Mouse (Mus musculus) neural tube, embryonic 13.5 days (tissue): ENCODE results near the gene St6galnac1. TPM values are rescaled to one million over a fixed set of nuclear protein-coding genes. Genes with fewer than 3 reads are reported as not detected.
"Not testable (repeated sequence)": the region's sequence is repeated elsewhere in the genome, so short reads cannot be mapped to it uniquely, and the experiment has no call there.

Experiments
- ATAC-seq: fragments of 200-750 bp; cut with Nextera tagmentation; 2 replicates; pipeline ENCODE4 v1.8.0; 2017; ENCODE audit warnings: low read depth, mild to moderate bottlenecking, moderate TSS enrichment, moderate library complexity
- H3K27ac ChIP-seq: fragments of 300-500 bp; sonication (generic); replicated peaks from 2 replicates; pipeline ENCODE4 v1.5.1; 2015; ENCODE audit warnings: moderate library complexity, mild to moderate bottlenecking, inconsistent platforms
- H3K27me3 ChIP-seq: fragments of 300-500 bp; sonication (generic); 2 replicates; pipeline ENCODE4 v1.6.1; 2015; ENCODE audit warnings: mild to moderate bottlenecking, inconsistent platforms
- H3K36me3 ChIP-seq: fragments of 300-500 bp; sonication (generic); 2 replicates; pipeline ENCODE4 v1.6.1; 2015; ENCODE audit warnings: mild to moderate bottlenecking, inconsistent platforms
- H3K4me1 ChIP-seq: fragments of 300-500 bp; sonication (generic); replicated peaks from 2 replicates; pipeline ENCODE4 v1.6.1; 2015; ENCODE audit warnings: inconsistent platforms
- H3K4me2 ChIP-seq: fragments of 300-500 bp; sonication (generic); 2 replicates; pipeline ENCODE4 v1.6.1; 2015; ENCODE audit warnings: inconsistent platforms, mild to moderate bottlenecking, moderate library complexity
- H3K4me3 ChIP-seq: fragments of 300-500 bp; sonication (generic); 2 replicates; pipeline ENCODE4 v1.5.1; 2015; ENCODE audit warnings: mild to moderate bottlenecking, inconsistent platforms
- H3K9ac ChIP-seq: fragments of 300-500 bp; sonication (generic); 2 replicates; pipeline ENCODE4 v1.6.1; 2015; ENCODE audit warnings: moderate library complexity, mild to moderate bottlenecking, inconsistent platforms
- H3K9me3 ChIP-seq: fragments of 300-500 bp; sonication (generic); 2 replicates; pipeline ENCODE4 v1.6.1; 2016; ENCODE audit warnings: inconsistent platforms
- WGBS: fragments of 180-500 bp; shearing (Covaris S2); methylation state at CpG from one replicate; pipeline ENCODE4 v1.1.7; 2015; 5-methylcytosine and 5-hydroxymethylcytosine counted together
- polyA plus RNA-seq: library from polyadenylated mRNA; unstranded; fragments of >200 nt; fragmentation: Nextera tagmentation; extraction: Ambion mirVana; gene quantifications from 2 replicates; pipeline ENCODE4 v1.2.1, GENCODE M21; 2015

The St6galnac1 gene
- polyA plus RNA-seq, 1 experiment from 2014 or later: not detected

DNA sequence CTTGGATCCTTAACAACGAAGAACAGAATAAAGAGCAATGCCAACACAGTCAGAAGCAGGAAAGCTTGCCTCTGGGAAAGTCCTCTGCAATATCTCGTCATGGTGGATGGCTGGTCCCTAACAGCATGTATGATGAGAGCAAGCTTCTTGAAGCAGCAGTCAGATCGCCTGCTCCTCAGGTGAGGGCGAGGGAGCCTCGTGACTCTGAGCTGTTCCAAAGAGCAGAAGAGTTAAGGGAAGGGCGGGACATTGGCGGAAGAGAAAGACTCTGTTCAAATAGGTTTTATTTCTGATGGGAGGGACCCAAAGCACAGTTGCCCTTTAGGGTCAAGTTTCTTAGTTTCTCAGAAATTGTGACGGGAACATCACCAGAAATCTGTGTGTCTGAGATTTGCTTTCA, 25.6 kb downstream of the St6galnac1 start:
- 83% methylated on average over 8 of the region's 8 CpGs for WGBS
- H3K4me1 ChIP-seq: no peaks in the 10 kb centered on the region
- no peak overlapping the region for H3K4me2 ChIP-seq
- no peak for ATAC-seq
- H3K9ac ChIP-seq: no peak overlapping the region
- H3K36me3 ChIP-seq: no peaks in the 10 kb centered on the region
- no peak overlapping the region for H3K27ac ChIP-seq
- no peaks in the 10 kb centered on the region for H3K9me3 ChIP-seq
- H3K27me3 ChIP-seq: no peaks in the 10 kb centered on the region
- no peak overlapping the region for H3K4me3 ChIP-seq

DNA sequence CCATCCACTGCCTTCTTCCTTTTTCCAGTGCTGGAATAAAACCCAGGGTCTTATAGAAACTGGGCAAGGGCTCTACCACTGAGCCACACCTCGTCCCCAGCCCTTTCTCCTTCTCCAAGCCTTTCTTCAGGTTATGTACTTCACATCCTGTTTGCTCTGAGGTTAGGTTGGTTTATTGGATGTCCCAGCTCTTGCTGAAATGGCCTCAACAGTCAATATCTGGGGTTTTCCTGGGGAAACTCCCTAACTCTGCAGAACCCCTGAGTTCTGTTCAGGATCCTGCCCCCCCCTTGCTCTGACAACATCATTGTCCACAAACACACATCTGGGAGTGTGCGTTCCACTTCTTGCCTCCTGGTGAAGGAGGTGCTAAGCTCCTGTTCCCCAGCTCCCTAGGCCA, 26.6 kb downstream of the St6galnac1 start:
- H3K9me3 ChIP-seq, H3K4me2 ChIP-seq, H3K36me3 ChIP-seq, H3K27ac ChIP-seq, H3K4me3 ChIP-seq, H3K4me1 ChIP-seq, ATAC-seq, H3K9ac ChIP-seq, H3K27me3 ChIP-seq: not testable (repeated sequence)
- 74% methylated on average over 2 of the region's 2 CpGs for WGBS

DNA sequence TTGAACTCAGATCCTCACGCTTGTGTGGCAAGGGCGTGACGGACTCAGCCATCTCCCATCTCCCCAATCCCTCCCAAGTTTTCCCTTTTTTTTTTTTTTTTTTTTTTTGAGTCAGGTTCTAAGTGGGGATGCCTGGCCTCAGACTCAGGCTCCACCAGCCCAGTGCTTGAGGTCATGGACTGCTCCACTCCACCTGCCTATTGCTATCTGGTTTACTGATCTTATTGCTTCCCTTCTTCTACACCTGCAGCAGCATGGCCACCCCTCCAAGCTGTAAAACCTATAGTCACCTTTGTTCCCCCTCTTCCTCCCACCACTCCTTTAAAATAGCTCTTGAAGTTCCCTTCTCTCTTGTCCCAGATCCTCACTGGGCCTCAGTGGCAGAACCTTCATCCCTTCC, 28.5 kb downstream of the St6galnac1 start:
- 94% methylated on average over 3 of the region's 3 CpGs for WGBS

DNA sequence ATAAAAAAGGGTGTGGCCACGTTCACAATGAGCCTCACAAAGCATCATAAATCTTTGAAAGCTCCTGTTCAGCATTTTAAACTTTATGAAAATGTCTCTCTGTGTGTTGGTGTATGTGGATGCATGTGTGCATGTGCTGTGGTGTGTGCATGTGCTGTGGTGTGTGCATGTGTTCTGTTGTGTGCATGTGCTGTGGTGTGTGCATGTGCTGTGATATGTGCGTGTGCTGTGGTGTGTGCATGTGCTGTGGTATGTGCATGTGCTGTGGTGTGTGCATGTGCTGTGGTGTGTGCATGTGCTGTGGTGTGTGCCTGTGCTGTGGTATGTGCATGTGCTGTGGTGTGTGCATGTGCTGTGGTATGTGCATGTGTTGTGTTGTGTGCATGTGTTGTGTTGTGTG, 29.9 kb downstream of the St6galnac1 start:
- not testable (repeated sequence) for H3K4me3 ChIP-seq, H3K36me3 ChIP-seq, H3K27ac ChIP-seq, H3K9me3 ChIP-seq, H3K4me2 ChIP-seq, H3K4me1 ChIP-seq, H3K9ac ChIP-seq, ATAC-seq, H3K27me3 ChIP-seq
- 76% methylated on average over 2 of the region's 2 CpGs for WGBS

More for the DNA sequence above, 28.5 kb downstream of the St6galnac1 start:
- ATAC-seq, H3K27me3 ChIP-seq, H3K4me1 ChIP-seq, H3K4me2 ChIP-seq, H3K9ac ChIP-seq, H3K9me3 ChIP-seq, H3K36me3 ChIP-seq, H3K4me3 ChIP-seq, H3K27ac ChIP-seq: not testable (repeated sequence)

DNA sequence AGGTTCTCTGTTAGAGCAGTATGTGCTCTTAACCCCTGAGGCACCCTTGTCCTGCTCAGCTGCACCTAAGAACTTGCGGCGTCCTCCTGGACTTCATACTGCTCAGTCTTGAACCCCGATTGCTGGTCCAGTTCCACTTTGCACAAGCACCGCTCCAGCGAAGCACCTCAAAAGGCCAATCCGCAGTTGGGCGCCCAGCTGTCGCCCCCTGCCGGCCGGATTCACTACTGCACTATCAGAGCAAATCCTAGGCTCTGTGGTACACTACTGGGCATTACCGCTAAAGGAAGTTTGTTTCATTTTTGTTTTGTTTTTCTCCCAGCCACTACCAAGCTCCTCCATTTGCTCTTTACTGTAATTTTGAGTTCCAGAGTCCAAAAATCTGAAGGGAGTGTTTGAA, 36.9 kb downstream of the St6galnac1 start:
- Histone ChIP-seq H3K27ac (no peak overlapping the region), H3K9me3 (peaks cover 10% of the 10 kb centered on the region; the same call in 1 of the 2 replicates), H3K27me3 (no peaks in the 10 kb centered on the region), H3K4me1 (no peaks in the 10 kb centered on the region), H3K4me3 (no peak overlapping the region), H3K9ac (no peak overlapping the region), H3K36me3 (no peaks in the 10 kb centered on the region), H3K4me2 (no peak overlapping the region)
- ATAC-seq: no peak
- 44% methylated on average over 11 of the region's 11 CpGs for WGBS

DNA sequence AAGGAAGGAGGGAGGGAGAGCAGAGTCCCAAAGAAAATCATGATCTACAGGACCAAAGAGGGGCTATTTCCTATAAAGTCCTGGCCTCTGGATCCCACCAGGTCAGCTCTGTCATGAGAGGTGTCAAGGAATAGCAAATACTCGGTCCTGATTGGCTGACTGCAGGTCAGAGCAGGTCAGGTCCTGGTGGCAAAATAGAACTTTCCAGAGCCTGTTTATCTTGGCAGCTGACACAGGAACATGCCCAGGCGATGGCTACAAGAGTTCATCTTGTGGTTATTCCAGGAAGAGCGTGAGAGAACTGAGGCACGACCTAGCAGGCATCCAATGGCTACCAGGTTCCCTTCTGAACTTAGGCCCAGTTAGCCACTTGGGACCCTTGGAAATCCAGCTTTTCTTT, 42.8 kb downstream of the St6galnac1 start:
- Histone ChIP-seq H3K36me3 (no peaks in the 10 kb centered on the region), H3K4me2 (no peak overlapping the region), H3K27me3 (no peaks in the 10 kb centered on the region), H3K4me1 (no peaks in the 10 kb centered on the region), H3K27ac (no peak overlapping the region), H3K9ac (no peak overlapping the region), H3K9me3 (peaks cover 10% of the 10 kb centered on the region; the same call in 1 of the 2 replicates), H3K4me3 (no peak overlapping the region)
- WGBS: 89% methylated on average over 4 of the region's 4 CpGs
- ATAC-seq: no peak

DNA sequence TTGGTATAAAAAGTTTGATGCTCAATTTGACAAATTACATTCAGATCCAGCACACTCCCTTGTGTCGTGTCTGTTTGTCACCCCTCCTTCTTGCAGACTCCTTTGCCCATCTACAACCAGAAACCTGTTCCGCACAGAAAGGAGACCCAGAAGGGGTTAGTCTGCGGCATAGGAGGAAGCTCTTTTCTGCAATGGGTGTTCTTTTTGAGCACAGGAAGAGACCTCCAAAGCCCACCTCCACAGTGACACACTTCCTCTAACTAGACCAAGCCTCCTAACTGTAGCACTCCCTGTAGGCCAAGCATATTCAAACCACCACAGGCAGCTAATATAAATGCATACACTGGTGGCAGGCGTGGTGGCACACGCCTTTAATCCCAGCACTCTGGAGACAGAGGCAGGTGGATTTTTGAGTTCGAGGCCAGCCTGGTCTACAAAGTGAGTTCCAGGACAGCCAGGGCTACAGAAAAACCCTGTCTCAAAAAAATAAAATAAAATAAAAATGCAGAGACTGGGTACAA, 44.2 kb downstream of the St6galnac1 start:
- not testable (repeated sequence) for ATAC-seq, H3K4me1 ChIP-seq, H3K36me3 ChIP-seq, H3K4me2 ChIP-seq, H3K27ac ChIP-seq, H3K27me3 ChIP-seq, H3K4me3 ChIP-seq, H3K9me3 ChIP-seq, H3K9ac ChIP-seq
- 90% methylated on average over 6 of the region's 6 CpGs for WGBS

DNA sequence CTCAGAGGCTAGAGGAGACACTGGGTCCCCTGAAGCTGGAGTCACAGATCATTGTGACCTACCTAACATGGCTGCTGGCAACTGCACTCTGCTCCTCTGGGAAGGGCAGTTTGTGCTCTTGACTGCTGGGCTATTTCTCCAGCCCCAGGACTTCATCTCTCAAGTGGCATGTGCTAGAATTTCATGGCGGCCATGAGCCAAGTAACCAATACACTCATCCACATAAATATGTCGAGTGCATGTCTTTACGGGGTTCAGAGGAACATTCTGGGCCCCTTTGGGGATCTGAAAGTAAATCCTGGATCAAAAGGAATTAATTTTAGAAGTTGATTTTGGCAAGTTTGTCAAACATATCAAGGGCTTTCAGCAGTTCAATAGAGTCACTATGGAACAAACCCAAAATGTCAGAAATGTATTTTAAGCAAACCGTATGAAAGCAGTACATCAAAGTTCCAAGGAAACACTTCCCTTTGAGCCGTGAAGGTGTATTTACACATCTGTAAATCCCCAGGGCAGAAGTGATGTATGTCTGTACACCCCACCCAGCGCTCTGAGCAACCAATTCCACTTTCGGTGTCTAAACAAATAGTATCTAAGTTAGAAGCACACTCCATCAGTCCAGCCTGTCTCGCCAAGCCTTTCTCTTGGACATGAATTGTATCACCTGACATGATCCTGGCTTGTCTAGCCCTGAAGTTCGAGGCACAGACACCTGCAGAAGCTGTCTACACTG, 45.9 kb downstream of the St6galnac1 start:
- H3K4me3 ChIP-seq: no peak overlapping the region
- no peak overlapping the region for H3K4me2 ChIP-seq
- WGBS: 84% methylated on average over 9 of the region's 9 CpGs
- no peaks in the 10 kb centered on the region for H3K27me3 ChIP-seq
- no peak overlapping the region for H3K27ac ChIP-seq
- ATAC-seq: no peak
- H3K9me3 ChIP-seq: no peaks in the 10 kb centered on the region
- H3K9ac ChIP-seq: no peak overlapping the region
- H3K36me3 ChIP-seq: no peaks in the 10 kb centered on the region
- H3K4me1 ChIP-seq: 0 out of 2 replicates have a peak, but pooled peaks cover 8% of the 10 kb centered on the region

DNA sequence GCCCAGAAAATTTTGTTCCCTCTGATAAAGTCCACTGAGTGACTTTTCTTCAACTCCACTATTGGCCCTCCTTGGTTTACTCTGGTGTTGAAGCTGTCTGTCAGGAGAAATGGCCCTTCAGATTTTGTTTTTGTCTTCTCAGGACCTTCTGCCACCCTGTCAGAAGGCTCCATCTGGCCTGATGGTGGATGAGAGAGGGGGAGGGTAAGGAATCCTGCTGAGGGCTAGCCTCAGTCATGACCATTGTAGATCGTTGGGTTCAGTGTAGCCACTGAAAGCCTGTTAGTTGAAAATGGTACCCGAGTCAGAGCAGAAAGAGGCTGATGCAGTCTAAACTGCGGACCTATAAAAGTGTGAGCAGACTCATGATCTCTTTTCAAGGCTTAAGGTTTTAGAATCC, 49.2 kb downstream of the St6galnac1 start:
- no peaks in the 10 kb centered on the region for H3K36me3 ChIP-seq
- H3K27ac ChIP-seq: no peak overlapping the region
- no peaks in the 10 kb centered on the region for H3K27me3 ChIP-seq
- no peak overlapping the region for H3K4me3 ChIP-seq
- no peak overlapping the region for H3K4me2 ChIP-seq
- 86% methylated on average over 3 of the region's 3 CpGs for WGBS
- H3K4me1 ChIP-seq: 0 out of 2 replicates have a peak, but pooled peaks cover 8% of the 10 kb centered on the region
- no peaks in the 10 kb centered on the region for H3K9me3 ChIP-seq
- no peak for ATAC-seq
- H3K9ac ChIP-seq: no peak overlapping the region

DNA sequence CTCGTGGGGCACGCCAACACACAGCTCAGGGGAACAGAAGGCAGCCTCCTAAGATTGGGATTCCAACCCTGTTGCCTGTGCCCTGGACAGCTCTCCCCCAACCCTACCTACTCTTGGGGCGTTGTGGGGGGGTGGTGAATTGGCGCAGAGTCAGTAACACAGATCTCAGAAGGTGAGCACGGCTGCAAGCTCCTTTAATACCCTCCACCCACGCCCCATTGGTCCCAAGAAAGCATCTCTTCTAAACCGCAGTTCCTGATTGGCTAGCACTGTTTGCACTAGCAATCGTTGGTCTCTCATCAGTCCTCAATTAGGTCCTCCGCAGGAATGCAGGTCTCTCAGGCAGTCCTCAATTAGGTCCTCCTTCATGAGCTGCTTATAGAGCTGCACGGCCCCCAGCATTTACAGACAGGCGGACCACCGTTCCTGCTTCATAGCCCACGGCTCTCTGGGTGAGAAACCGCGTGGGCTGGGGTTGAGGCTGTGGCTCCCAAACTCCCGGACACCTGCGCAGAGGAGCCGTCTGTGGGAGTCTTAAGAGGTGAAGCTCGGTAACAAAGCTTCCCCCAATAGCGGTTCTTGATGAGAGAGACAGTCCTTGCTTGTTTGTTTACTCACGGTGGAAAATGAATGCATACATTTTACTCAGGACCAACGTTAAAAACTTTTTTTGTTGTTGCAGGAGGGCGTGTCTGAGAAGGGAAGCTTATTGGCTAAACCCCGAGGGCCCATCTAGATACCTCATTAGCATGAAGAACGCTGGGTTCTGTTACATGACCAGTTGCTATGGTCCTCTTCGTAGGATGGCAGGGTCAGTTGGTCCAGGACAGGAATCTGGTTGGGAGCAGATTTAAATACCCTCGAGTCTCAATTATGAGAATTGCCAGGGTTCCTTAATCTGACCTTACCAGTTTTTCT, 50.0 kb downstream of the St6galnac1 start:
- H3K4me3 ChIP-seq: 0 out of 2 replicates have a peak overlapping the region, but pooled peaks have one; percentile 3
- H3K9ac ChIP-seq: no peak overlapping the region
- peak overlapping the region; percentile 40 for H3K4me2 ChIP-seq
- WGBS: 45% methylated on average over 27 of the region's 27 CpGs
- H3K36me3 ChIP-seq: no peaks in the 10 kb centered on the region
- H3K27ac ChIP-seq: no peak overlapping the region
- no peaks in the 10 kb centered on the region for H3K27me3 ChIP-seq
- ATAC-seq: no peak; the same call in 1 of the 2 replicates
- 0 out of 2 replicates have a peak, but pooled peaks cover 8% of the 10 kb centered on the region for H3K4me1 ChIP-seq
- no peaks in the 10 kb centered on the region for H3K9me3 ChIP-seq

DNA sequence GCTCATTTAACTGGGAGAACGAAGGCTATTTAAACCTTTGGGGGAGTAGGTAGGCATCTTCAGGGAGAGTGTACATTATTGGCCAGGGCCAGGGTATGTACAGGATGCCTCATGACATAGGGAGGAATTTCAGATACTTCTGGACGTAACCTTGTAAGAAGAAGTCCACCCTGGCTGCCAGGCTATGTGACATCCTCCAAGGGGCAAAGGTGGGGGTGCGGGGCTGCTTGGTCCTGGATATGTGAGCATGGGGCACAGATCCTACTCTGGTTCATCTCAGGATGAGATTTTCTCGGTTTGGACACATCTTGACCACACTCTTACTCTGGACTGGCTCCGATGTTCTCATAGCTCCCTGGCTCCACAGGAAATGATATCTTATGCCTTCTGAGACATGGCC, 52.2 kb downstream of the St6galnac1 start:
- Histone ChIP-seq H3K27me3 (no peaks in the 10 kb centered on the region), H3K27ac (no peak overlapping the region), H3K9me3 (no peaks in the 10 kb centered on the region), H3K4me3 (no peak overlapping the region), H3K9ac (no peak overlapping the region), H3K4me1 (0 out of 2 replicates have a peak, but pooled peaks cover 8% of the 10 kb centered on the region), H3K4me2 (no peak overlapping the region), H3K36me3 (no peaks in the 10 kb centered on the region)
- no peak for ATAC-seq
- 93% methylated on average over 5 of the region's 5 CpGs for WGBS
